Mouse (Mus musculus) thymus, adult 2 months (tissue): ENCODE data around the gene Smim22. TPM values are rescaled to one million over a fixed set of nuclear protein-coding genes. Genes with fewer than 3 reads are reported as not detected.
A peak's percentile ranks its signal among the peaks of the same experiment; 100 is the strongest.

Source experiments
- DNase-seq: peaks from one replicate; pipeline ENCODE4 v3.0.0; 2021
- H3K27ac ChIP-seq: fragments of 200-500 bp; 2 replicates; pipeline ENCODE4 v1.5.1; 2012; ENCODE audit warnings: low read length, control low read depth; ENCODE audit not compliant: control insufficient read depth, insufficient read depth
- H3K27me3 ChIP-seq: fragments of 200-500 bp; 2 replicates; pipeline ENCODE4 v1.6.1; 2012; ENCODE audit warnings: mild to moderate bottlenecking, low read length, moderate library complexity, mixed read lengths; ENCODE audit not compliant: control insufficient read depth, insufficient read depth
- H3K36me3 ChIP-seq: fragments of 200-500 bp; 2 replicates; pipeline ENCODE4 v1.6.1; 2012; ENCODE audit warnings: mild to moderate bottlenecking, low read length, moderate library complexity; ENCODE audit not compliant: control insufficient read depth, insufficient read depth
- H3K4me1 ChIP-seq: fragments of 200-500 bp; replicated peaks from 2 replicates; pipeline ENCODE4 v1.6.1; 2012; ENCODE audit warnings: low read length; ENCODE audit not compliant: control insufficient read depth, insufficient read depth
- H3K4me3 ChIP-seq: fragments of 200-500 bp; 2 replicates; pipeline ENCODE4 v1.5.1; 2012; ENCODE audit warnings: mild to moderate bottlenecking, low read length, control low read depth, moderate library complexity; ENCODE audit not compliant: control insufficient read depth, insufficient read depth
- CTCF ChIP-seq: fragments of 200-500 bp; IDR thresholded peaks from 2 replicates; pipeline ENCODE4 v1.5.1; 2012; ENCODE audit warnings: mild to moderate bottlenecking, control low read depth, low read length, moderate library complexity, borderline replicate concordance; ENCODE audit not compliant: control insufficient read depth, poor library complexity, insufficient read depth; ENCODE audit errors: extremely low read depth
- POLR2A ChIP-seq: fragments of 200-500 bp; IDR thresholded peaks from 2 replicates; pipeline ENCODE4 v1.6.1; 2012; ENCODE audit warnings: mild to moderate bottlenecking, low read length, control low read depth, moderate library complexity; ENCODE audit not compliant: control insufficient read depth, poor library complexity, insufficient read depth; ENCODE audit errors: extremely low read depth
- WGBS: fragments of 180-500 bp; shearing (Covaris S2); methylation state at CpG from one replicate; pipeline ENCODE4 v1.1.7; 2018; 5-methylcytosine and 5-hydroxymethylcytosine counted together
- polyA plus RNA-seq: library from polyadenylated mRNA; depleted of rRNA; stranded (reverse); fragments of >200 nt; gene quantifications from 2 replicates; pipeline ENCODE4 v1.2.3, GENCODE M21; 2012; rRNA removed

The Smim22 gene
- 3.4 and 4.6 TPM in 2 replicates for polyA plus RNA-seq

- DNase-seq, result no peak
- no peak for TF ChIP-seq CTCF
- TF ChIP-seq POLR2A, result no peak
- Histone ChIP-seq H3K4me1 (no peaks in the 10 kb centered on the region), H3K27ac (no peak within 1 kb of the TSS), H3K4me3 (no peak within 1 kb of the TSS), H3K27me3 (no peaks in the 10 kb centered on the region), H3K36me3 (no peaks in the 10 kb centered on the region)
- WGBS, result 93% methylated on average over 5 of the region's 5 CpGs
Observed at GRCm38 (mm10) chr16:5007067-5007466, at the start of gene Smim22. Gene Smim22, plus strand, starts transcription at chr16:5007288.

GRCm38 (mm10) chr16:4957446-4957845 is 49.6 kb upstream of the Smim22 start:
- no peak for DNase-seq
- Histone ChIP-seq H3K27ac (no peak overlapping the region), H3K4me1 (peaks cover 5% of the 10 kb centered on the region), H3K36me3 (peaks cover 36% of the 10 kb centered on the region), H3K27me3 (no peaks in the 10 kb centered on the region), H3K4me3 (no peak overlapping the region)
- WGBS, result 100% methylated on average over 3 of the region's 3 CpGs
- TF ChIP-seq CTCF (no peak), POLR2A (no peak)

- peaks cover 16% of the 10 kb centered on the region for H3K4me1 ChIP-seq
- H3K36me3 ChIP-seq, result peaks cover 10% of the 10 kb centered on the region
- WGBS, result 57% methylated on average over 8 of the region's 8 CpGs
- H3K27ac ChIP-seq, result no peak overlapping the region
- no peak for DNase-seq
- TF ChIP-seq CTCF (no peak), POLR2A (no peak)
- no peak overlapping the region for H3K4me3 ChIP-seq
- no peaks in the 10 kb centered on the region for H3K27me3 ChIP-seq
Observed at GRCm38 (mm10) chr16:4960260-4960659, 46.8 kb upstream of the Smim22 start.

GRCm38 (mm10) chr16:4963346-4963745 is 43.7 kb upstream of the Smim22 start:
- WGBS, result 28% methylated on average over 9 of the region's 9 CpGs
- Histone ChIP-seq H3K27ac (no peak overlapping the region), H3K27me3 (no peaks in the 10 kb centered on the region), H3K4me1 (peaks cover 18% of the 10 kb centered on the region), H3K4me3 (no peak overlapping the region), H3K36me3 (no peaks in the 10 kb centered on the region)
- TF ChIP-seq CTCF (no peak), POLR2A (no peak)
- no peak for DNase-seq

- H3K27me3 ChIP-seq, result no peaks in the 10 kb centered on the region
- H3K27ac ChIP-seq, result 0 out of 2 replicates have a peak within 1 kb of the TSS, but pooled peaks have one; percentile 40
- H3K4me3 ChIP-seq, result peak within 1 kb of the TSS; percentile 90
- TF ChIP-seq CTCF (0 out of 2 replicates have a peak, but pooled peaks have one; percentile 9), POLR2A (peak; percentile 77)
- under 1% methylated on average over 76 of the region's 76 CpGs for WGBS
- H3K4me1 ChIP-seq, result peaks cover 19% of the 10 kb centered on the region
- peak; percentile 97 for DNase-seq
- no peaks in the 10 kb centered on the region for H3K36me3 ChIP-seq
Observed at GRCm38 (mm10) chr16:4963797-4964709, 43.0 kb upstream of the Smim22 start, which contains the start of gene Anks3. Gene Anks3, minus strand, starts transcription at chr16:4964205.

- no peak for TF ChIP-seq POLR2A
- no peak for TF ChIP-seq CTCF
- Histone ChIP-seq H3K4me1 (peaks cover 23% of the 10 kb centered on the region), H3K27ac (0 out of 2 replicates have a peak overlapping the region, but pooled peaks have one; percentile 40), H3K4me3 (peak overlapping the region; percentile 90), H3K36me3 (no peaks in the 10 kb centered on the region), H3K27me3 (no peaks in the 10 kb centered on the region)
- WGBS, result 5% methylated on average over 13 of the region's 13 CpGs
- DNase-seq, result no peak
Observed at GRCm38 (mm10) chr16:4964731-4965391, 42.2 kb upstream of the Smim22 start.
